Mouse (Mus musculus): Measurements from ENCODE around the gene H2al1k.
"Not testable (repeated sequence)": the region's sequence is repeated elsewhere in the genome, so short reads cannot be mapped to it uniquely, and the experiment has no call there.

Gene H2al1k

GRCm38 (mm10) chrX:9350327-9350726 lies at the start of gene H2al1k:
Gene H2al1k, plus strand, starts transcription at chrX:9350627.
- DNase-seq (ENCODE audit: extremely low spot score), result not testable (repeated sequence)

DNA sequence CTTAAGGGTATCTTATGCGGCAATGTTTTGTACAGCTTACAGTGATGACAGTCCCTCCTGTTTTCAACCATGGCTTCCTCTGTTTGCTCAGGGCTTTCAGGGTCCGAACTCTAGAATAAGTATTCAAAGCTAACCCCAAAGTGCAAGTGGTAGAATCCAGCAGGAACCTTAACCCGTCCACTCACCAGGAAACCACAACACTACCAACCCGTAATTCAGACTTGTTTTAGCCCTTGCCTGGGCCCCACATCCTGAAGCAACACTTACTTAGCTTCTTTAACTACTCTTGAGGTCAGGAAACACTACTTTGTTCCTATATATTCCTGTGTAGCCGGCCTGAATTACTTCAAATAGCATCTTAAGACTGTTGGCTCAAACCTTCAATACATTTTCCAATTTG lies 47.6 kb upstream of the H2al1k start:
- no peak for DNase-seq (ENCODE audit: extremely low spot score)

GRCm38 (mm10) chrX:9303455-9303854 lies 47.0 kb upstream of the H2al1k start:
- no peak for DNase-seq (ENCODE audit: extremely low spot score)

DNA sequence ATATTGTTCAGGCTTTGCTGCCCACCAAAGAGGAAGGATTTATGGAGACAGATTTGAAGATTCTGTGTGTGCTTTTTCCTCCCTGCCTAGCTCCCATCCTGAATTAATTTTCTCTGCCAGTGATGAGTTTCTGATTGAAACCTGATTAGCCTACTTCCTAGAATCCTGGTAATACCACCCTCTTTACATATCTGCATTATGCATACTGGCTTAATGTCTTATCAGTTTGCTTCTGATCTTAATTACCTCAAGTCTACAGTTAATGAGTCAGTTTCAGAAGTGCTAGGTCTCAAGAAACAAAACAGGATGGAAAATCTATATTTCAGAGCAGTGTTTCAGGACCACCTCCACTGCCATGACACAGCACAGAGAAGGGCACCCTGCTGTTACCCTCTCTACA lies 34.0 kb upstream of the H2al1k start:
- not testable (repeated sequence) for DNase-seq (ENCODE audit: extremely low spot score)

GRCm38 (mm10) chrX:9327954-9328353 lies 22.5 kb upstream of the H2al1k start:
- not testable (repeated sequence) for DNase-seq (ENCODE audit: extremely low spot score)

DNA sequence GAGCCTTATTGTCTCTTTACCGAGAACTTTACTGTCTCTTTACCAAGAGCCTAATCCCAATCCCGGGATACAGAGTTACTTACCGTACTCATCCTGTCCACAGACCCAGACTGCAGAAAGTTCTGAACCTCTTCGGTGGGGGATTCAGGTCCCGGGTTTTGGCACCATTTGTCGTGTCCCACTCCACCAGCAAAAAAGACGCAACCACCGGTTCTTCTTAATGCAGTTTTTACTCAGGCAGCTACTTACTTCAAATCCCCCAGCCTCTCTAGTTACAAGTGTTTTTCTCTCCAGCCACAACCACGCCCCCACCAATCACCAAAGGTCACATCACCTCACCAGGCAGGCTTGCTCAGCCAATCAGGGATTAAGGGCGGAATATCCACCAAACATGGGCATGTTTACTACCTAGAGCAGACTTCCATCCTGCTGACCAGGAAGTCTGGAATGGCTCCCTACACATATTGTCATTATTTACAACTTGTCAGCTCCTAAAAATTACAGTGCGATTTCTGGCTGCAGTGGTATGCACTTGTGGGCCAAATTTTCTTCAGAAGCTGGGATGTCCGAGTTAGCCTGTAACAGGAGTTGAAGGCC lies 18.0 kb upstream of the H2al1k start:
- DNase-seq (ENCODE audit: extremely low spot score), result not testable (repeated sequence)

DNA sequence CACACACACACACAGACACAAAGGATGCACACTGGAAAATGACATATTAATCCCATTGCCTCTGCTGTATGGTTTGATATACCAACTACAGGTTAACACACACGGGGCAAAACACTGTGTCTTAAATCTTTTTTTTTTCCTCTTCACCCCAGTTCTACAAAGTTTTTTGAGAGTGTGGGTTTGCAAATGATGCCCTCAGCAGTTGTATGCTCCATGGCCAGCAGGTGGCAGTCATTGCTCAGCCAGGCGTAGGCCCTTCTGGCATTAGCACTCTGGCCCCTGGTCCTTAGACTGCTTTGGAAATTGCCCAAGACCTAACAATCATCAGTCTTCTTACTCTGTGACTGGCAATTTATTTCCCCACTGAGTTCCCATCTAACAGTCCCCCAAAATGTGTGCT lies 17.4 kb upstream of the H2al1k start:
- not testable (repeated sequence) for DNase-seq (ENCODE audit: extremely low spot score)

DNA sequence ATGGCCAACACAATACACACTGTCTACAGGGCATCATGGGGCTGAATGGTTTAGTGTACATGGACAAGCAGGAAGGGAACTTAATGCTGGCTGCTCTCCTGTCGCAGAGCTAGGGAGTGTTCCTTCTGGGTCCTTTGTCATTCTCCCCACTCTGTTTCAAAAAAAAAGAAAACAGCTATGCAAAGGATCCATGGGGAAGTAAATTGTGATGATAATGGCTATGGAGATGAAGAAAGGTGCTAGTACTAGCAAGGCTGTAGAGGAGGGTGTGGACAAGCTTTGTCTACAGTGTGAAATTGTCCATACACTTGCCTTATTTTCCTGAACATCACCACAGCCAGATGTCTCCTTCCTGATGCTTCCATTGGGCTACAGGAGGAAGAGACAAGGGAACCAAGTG lies 15.4 kb upstream of the H2al1k start:
- not testable (repeated sequence) for DNase-seq (ENCODE audit: extremely low spot score)

DNA sequence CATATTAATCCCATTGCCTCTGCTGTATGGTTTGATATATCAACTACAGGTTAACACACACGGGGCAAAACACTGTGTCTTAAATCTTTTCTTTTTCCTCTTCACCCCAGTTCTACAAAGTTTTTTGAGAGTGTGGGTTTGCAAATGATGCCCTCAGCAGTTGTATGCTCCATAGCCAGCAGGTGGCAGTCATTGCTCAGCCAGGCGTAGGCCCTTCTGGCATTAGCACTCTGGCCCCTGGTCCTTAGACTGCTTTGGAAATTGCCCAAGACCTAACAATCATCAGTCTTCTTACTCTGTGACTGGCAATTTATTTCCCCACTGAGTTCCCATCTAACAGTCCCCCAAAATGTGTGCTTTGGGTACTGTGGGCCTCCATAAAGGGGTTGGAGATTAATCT lies 23.6 kb downstream of the H2al1k start:
- not testable (repeated sequence) for DNase-seq (ENCODE audit: extremely low spot score)

- not testable (repeated sequence) for DNase-seq (ENCODE audit: extremely low spot score)
Measured at GRCm38 (mm10) chrX:9375927-9376326, 25.5 kb downstream of the H2al1k start.
